Mouse (Mus musculus): ENCODE measurements around the gene Pmpca.
A peak's percentile ranks its signal among the peaks of the same experiment; 100 is the strongest.

Gene Pmpca

DNA sequence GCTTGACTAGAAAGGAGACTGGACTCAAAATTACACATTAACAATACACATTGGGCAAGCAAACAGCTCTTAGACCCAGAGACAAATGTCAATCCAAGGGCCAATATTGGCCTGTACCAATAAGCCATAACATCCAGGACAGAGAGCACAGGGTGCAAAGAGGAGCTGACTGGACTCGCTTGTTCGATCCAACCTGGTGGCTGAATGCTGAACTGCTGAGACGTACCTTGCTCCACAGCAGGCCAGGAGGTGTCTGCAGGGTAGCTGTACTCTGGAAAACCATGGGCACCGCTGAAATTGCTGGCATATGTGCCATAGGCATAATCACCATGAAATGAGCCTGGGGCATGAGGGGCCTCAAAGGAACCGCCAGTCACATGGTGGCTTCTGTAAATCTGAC is 40.7 kb downstream of the Pmpca start:
- no peak for DNase-seq (ENCODE audit: low read depth, low spot score)

DNA sequence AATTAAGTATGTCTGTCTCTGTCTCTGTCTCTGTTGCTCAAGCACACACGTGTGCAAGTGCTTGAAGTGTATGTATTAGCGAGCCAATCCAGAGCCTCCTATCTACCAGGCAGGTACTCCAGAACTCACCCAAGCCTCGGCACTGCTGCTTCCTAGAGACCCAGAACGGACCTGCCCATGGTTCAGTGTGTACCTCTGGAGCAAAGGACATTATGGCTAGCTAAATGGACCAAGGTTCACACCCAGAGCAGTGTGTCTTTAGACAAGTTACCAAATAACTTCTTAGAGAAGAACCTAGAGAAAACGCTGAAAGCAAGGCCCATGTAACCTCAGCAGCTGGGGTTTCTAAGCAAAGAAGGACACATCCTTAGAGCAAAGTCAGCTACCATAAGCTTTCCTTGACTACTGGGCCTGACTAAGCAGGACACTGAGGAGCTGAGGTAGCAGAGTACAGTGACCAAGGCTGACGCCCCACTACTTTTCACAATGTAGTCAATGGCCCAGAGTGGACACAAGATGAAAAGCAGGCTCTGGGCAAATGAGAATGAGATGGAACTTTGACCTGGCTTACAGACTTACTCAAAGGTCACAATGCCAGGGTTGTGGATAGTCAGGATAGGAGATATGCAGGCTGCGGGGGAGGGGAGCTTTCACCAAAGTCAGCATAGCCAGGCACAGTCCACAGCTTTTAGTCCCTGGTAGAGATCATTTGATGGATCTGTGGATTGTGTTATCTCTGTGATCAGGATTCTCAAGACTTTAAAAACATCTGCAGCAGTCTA is 45.8 kb downstream of the Pmpca start:
- DNase-seq (ENCODE audit: low read depth, low spot score), result no peak

DNA sequence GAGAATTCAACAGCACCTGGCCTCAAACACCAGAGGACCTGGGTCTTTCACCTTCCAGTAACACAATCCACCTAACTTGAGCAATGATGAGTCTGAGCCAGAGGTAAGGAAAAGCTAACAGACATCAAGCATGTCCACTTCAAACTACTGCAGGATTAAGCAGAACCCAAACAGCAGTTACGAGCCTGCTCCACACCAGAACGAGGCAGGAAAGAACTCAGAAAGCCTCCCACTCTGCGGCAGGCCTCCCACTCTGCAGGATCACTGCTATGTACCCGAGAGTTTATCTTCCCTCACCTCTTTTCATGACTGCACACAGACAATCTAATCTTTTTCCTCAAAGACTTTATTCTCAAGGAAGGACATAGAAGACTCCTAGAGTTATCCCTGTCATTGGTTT is 48.1 kb downstream of the Pmpca start:
- DNase-seq (ENCODE audit: low read depth, low spot score), result no peak

DNA sequence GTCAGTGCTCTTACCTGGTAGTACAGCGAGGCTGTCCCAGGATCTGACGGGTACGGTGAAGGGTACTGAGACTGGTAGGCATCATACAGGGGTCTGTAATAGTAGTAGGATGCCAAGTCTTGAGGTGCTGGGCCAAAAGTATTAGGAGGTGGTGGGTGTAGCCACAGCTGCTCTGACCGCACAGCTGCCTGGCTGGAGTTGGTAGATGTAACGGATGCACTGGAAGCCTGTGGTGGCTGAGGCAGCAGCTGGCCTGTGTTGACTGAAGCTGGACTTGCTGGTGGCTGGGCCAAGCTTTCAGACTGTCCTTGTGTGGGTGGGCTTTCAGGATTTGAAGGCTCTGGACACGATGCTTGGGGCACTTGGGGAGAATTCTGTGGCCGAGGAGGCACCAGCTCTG is 49.2 kb downstream of the Pmpca start:
- no peak for DNase-seq (ENCODE audit: low read depth, low spot score)

- no peak for DNase-seq (ENCODE audit: low read depth, low spot score)
These were observed 50.5 kb downstream of the Pmpca start for GRCm38 (mm10) chr2:26439671-26440070.

DNA sequence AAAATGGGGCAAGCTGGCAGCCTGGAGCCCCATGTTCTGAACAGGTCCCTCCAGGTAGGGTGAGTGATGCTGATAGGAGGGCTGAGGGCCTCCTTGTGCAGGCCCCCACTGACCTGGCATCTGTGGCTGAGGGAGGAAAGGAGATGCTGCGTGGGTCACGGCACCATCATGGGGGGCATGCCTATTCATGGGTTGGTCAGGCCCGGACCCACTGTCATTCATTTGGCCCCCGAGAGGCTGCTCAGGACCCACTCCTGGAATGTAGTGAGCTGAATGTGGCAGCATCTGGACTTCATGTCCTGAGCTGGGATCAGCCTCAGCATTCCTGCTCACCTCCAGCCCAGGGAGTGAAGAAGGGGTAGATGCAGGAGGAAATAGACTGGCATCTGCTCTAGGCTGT is 52.1 kb downstream of the Pmpca start:
- no peak for DNase-seq (ENCODE audit: low read depth, low spot score)

DNA sequence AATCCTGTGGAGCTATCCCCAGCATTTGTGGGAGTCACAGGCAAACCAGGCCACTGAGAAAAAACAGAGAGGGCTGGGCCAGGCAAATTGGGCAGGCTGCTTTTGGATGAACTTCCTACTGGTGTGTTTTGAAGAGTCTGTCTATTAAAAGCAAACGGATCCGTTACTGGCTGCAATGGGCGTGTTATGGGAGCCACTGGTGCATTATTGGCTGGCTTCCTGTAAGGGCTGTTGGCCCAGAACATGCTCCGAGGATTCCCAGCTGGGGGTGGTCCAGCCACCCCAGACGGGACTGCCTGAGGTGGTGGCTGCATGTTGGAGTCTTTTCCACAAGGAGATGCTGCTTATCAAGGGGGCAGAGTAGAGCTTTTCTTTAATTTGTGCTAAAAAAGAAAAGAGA is 52.5 kb downstream of the Pmpca start:
- DNase-seq (ENCODE audit: low read depth, low spot score), result no peak

DNA sequence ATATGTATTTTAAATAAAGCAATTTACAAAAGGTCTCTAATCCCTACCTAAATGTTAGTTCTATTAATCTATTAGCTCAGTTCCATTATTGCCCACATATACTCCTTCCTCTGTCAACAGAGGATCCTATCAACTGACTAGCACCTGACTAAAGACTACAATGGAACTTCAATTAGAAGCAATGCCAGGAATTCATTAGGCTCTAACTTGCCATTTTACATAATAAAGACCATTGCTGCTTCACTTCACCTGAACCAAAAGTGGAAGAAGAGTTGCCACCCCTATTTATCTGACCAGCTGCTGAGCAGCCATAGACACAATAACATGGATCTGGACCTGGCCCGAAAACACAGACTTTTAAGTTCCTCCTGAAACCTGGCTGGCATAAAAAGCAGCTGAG is 53.7 kb downstream of the Pmpca start:
- no peak for DNase-seq (ENCODE audit: low read depth, low spot score)

- no peak for DNase-seq (ENCODE audit: low read depth, low spot score)
These were observed 54.7 kb downstream of the Pmpca start for GRCm38 (mm10) chr2:26443876-26444275.

GRCm38 (mm10) chr2:26444368-26444767 is 55.2 kb downstream of the Pmpca start:
- DNase-seq (ENCODE audit: low read depth, low spot score), result no peak

DNA sequence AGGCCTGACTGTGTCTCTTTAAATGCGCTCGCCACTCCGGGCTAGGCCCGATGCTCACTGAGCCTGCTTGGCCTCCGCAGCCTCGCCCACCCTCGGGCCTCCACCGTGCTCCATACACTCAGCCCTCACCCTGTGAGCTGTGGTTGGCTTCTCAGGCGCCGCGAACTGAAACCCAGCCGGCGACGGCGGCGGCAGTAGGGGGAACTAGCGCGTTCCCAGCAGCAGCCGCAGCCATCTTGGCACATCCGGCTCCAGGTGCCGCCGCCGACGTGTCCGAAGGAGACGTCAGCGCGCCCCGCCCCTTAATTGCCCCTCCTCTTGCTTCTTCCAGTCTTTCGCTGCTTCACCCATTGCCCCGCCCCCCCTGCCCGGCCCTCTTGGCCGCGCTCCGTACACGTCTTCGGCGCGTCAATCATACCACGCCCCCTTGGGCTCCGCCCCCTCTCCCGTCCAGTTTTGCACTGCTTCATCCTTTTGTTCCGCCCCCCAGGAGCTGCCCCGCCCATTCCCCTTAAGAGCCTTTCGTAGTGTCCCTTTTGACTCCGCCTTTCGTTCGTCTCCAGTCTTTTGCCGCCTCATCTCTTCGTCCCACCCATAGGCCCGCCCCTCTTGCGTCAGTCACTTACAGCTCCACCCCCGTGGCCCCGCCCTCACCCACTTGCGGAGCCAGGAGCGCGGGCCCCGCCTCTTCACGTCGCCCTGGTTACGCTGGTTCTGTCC is 56.0 kb downstream of the Pmpca start, which contains the start of gene Sec16a:
TSS of gene Sec16a (minus strand) at position 271 of the 720 bp plus-strand sequence.
- DNase-seq (ENCODE audit: low read depth, low spot score), result peak; percentile 100

DNA sequence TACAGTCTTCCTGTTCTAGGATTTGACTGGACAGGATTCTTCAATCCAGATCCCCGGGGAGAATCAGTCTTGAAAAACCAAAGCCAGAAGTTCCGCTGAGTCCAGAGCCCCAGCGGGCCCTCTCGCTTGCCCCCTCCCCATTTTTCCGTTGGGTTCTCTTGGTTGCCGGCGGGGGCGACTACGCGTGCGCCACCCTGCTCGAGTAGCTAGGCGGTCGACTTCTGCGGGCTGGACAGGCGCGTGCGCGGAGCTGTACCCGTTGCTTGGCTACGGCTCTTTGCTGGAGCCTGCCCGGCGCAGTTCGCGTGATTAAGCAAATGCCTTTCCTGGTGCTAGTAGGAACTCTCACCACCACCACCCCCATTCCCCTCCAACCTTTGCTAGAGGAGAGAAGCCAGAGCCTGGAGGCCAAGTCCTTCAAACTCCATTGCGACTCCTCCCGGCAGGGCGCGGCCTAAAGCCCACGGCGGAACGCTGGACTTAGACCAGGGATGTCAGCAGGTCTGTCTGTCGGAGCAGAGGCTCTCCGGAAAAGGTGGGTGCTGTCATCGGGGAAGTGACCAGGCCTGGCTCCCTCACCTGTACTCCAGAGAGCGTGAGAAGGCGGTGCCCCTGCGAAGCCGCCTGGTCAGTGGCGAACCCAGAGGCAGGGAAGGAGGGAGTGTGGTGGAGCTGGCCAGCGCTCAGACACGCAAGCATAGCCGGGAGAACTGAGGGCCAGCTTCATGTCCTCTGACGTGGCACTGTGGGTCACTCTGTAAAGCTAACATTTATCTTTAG is 56.7 kb downstream of the Pmpca start:
- DNase-seq (ENCODE audit: low read depth, low spot score), result peak; percentile 88

- DNase-seq (ENCODE audit: low read depth, low spot score), result no peak
These were observed 57.5 kb downstream of the Pmpca start for GRCm38 (mm10) chr2:26446671-26447070.
